Mouse (Mus musculus): ENCODE measurements at regions not wholly inside any gene's neighbourhood (a gene's known extent, or its start where the extent isn't known, plus 50 kb on each side); places are given as distances from the start of the nearest gene placed in this dataset.

- DNase-seq (ENCODE audit: extremely low read depth, low read depth, low spot score), result no peak
These were observed 56.4 kb upstream of the Nap1l1 start for GRCm38 (mm10) chr10:111416611-111417130.

GRCm38 (mm10) chr10:111419375-111420194 lies 53.4 kb upstream of the Nap1l1 start:
- DNase-seq (ENCODE audit: extremely low read depth, low read depth, low spot score), result no peak

DNA sequence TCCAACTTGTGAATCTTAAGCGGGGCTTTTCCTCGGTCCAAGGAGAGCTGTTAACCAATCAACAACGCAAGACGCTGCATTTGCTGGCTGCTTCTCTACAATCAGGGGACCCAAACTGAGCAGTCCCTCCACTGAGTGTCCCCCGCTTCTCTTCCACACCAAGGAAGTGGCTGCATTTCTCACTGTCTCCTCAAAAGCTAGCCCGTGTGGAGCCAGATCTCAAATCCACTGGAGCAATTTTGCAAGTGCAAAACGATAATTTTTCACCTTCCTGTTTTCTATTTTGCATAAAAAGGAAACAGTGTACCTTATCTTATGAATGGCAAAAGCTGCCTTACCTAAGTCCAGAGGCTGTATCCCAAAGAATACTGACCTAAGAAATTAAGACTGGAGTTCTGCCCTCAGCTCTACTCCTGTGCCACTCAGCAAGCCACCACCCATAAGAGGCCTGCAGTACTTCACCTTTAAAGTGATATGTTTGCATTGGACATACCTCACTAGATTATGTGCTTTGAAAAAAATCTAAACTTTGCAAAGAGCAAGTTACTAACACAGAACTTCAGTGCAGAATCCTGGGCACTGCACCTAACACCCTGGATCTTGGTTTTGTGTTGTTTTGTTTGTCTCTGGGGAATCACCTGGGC lies 52.7 kb upstream of the Nap1l1 start:
- no peak for DNase-seq (ENCODE audit: extremely low read depth, low read depth, low spot score)

DNA sequence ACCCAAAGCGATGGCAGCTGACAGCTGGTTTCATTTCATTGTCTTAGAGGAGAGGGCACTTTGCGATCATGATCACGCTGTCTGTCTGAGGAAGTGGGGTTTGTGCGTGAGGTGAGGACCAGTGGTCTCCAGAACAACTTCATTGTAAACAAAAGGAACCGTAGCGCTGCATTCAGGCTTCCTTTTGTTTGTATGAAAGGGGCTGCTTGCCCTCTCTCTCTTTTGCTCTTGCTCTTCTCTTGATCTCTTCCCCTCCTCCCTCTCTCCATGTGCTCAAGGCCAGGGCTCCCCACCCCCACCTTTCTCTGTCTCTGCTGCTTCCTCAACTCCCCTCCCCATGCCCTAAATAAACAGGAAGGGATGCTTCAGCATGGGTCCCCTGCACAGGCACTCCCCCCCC lies 51.0 kb upstream of the Nap1l1 start:
- DNase-seq (ENCODE audit: extremely low read depth, low read depth, low spot score), result no peak

DNA sequence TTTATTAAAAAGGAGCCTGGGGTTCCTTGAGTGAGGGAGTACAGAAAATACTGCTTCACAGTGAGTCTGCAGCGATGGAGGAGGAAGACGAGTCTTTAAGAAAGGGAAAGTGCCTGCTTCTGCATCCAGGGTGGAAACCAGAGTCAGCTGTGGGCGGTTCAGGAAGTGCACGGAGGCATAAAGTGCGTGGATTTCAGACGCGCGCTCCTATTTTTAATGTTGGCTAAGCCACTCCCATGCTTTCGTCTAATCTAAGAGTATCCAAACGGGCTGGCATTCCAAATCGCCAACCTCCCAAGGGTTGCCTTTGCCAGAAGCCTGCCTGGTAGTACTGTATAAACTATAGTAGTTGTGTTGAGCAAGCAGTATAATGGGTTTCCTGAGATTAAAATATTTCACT lies 50.4 kb upstream of the Nap1l1 start:
- no peak for DNase-seq (ENCODE audit: extremely low read depth, low read depth, low spot score)

Data from fat pad, adult 2 months (tissue).